Mouse (Mus musculus): ENCODE results near the gene B4galt1.

Gene B4galt1

DNA sequence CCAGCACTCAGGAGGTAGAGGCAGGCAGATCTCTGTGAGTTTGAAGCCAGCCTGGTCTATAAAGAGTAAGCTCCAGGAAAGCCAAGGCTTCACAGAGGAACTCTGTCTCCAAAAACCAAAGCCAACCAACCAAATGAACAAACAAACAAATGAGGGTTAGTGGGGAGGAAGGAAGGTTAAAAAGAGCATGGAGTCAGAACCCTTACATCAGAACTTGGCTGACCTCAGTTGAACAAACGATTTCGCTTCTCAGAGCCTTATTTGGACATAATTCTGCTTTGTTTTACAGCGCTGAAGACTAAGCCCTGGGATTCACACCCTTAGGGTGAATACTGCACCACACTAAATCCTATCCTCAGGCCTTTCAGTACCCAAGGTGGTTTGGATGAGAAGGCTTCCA lies 18.3 kb upstream of the B4galt1 start:
- in situ Hi-C loops (cut with MboI, MseI), result no loop called here

DNA sequence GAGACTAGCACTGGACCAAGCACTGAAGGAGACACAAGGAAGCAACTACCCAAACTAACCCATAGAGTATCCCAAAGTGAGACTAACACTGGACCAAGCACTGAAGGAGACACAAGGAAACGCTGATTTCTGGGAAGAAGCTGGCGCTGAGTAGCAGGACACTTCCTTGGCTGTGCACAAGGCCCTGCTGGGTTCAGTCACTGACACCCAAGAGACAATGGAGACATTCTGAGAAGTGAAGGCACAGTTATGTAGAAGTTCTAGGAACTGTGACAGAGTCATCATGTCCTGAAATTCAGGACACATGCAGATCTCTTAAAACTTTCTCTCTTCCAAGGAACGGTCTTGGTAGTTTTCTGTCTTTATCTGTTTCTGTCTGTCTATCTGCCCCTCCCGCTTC lies 16.4 kb upstream of the B4galt1 start:
- in situ Hi-C loops (cut with MboI, MseI), result no loop called here

- in situ Hi-C loops (cut with MboI, MseI), result no loop called here
Observed at GRCm38 (mm10) chr4:40868554-40869232, 14.9 kb upstream of the B4galt1 start.

- in situ Hi-C loops (cut with MboI, MseI), result no loop called here
Observed at GRCm38 (mm10) chr4:40864361-40864760, 10.6 kb upstream of the B4galt1 start.

- in situ Hi-C loops (cut with MboI, MseI), result no loop called here
Observed at GRCm38 (mm10) chr4:40863340-40863739, 9.5 kb upstream of the B4galt1 start.

DNA sequence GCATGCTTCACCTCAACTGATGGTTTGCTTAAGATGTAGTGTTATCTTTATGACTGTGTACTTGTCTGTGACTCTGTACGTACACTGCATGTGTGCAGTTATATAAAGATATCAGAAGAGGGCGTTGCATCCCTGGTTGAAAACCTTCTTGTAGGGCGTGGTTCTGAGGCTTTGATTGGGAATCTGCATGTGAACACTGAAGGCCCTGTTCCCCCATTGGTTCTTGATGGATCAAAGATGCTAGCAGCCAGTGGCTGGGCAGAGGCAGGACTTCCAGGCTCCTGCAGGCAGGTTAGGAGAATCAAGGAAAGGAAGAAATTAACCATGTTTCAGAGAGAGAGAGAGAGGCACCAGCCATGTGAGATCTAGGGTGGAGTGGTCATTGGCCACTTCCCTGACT lies 7.3 kb upstream of the B4galt1 start:
- in situ Hi-C loops (cut with MboI, MseI), result no loop called here

GRCm38 (mm10) chr4:40857824-40858346 lies 4.1 kb upstream of the B4galt1 start:
- in situ Hi-C loops (cut with MboI, MseI), result loop anchor here in 1 of 2 experiments (10.0 kb wide), 1 partner anchor 857 kb away; the partner anchor contains the start of gene Rpp25l

- in situ Hi-C loops (cut with MboI, MseI), result loop anchor here in 1 of 2 experiments (10.0 kb wide), 1 partner anchor 858 kb away; the partner anchor contains the start of gene Rpp25l
Observed at GRCm38 (mm10) chr4:40856571-40856970, 2.8 kb upstream of the B4galt1 start.

DNA sequence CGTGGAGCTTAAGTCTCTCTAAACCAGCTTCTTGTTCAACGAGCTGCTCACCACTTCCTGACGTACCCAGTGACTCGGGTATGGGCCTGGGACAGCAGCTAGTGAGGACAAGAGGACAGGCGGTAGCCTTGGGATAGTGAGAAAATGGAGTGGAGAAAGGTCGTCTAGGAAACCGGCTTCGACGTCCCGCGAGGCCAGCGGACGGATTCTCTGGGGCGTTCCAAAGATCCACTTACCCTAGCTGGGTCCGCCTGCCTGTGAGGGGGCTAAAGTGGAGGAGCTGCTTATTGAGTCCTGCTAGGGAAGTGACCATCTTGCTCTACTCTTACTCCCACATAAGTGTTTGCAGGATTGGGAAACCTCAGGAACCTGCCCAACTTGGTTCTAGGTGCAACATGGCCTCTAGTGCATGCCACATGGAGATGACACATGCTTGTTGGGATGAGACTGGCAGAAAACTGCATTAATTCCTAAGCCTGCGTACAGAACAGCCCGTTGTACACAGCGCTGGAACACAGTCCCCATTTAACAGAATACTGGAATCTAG lies 655 bp upstream of the B4galt1 start:
- in situ Hi-C loops (cut with MboI, MseI), result loop anchor here (5.0 to 10.0 kb wide), 3 partner anchors 37 to 860 kb away; partner anchors contain the start of gene Rpp25l (in 1 of the 2)

- in situ Hi-C loops (cut with MboI, MseI), result loop anchor here (5.0 to 10.0 kb wide), 3 partner anchors 36 to 862 kb away; partner anchors contain the start of gene Rpp25l (in 1 of the 2)
Observed at GRCm38 (mm10) chr4:40852861-40853564, 792 bp downstream of the B4galt1 start.

- in situ Hi-C loops (cut with MboI, MseI), result loop anchor here (5.0 to 10.0 kb wide), 3 partner anchors 35 to 862 kb away; partner anchors contain the start of gene Rpp25l (in 1 of the 2)
Observed at GRCm38 (mm10) chr4:40852249-40852781, 1.5 kb downstream of the B4galt1 start.

DNA sequence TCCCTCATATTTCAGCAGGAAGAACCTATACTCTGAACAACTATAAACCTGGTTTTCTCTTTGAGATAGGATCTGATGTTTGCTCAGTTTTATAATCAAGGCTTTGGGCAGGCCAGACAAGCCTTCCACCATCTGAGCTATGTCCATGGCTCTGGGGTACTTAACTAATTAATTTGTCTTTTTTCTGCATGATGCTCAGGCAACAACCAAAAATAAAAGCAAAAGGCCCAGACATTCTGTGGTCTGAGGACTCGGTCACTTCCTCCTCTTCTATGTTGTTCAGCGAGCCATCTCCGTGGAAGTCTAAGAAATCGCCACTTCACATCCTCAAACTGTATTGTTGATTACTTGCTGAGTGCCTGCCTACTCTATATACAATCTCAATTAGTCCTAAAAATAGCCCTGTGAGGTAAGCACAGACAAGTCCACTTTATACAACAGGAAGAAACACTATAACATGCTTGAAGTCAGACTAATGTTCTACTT lies 2.0 kb downstream of the B4galt1 start:
- in situ Hi-C loops (cut with MboI, MseI), result loop anchor here (5.0 to 10.0 kb wide), 3 partner anchors 35 to 863 kb away; partner anchors contain the start of gene Rpp25l (in 1 of the 2)

DNA sequence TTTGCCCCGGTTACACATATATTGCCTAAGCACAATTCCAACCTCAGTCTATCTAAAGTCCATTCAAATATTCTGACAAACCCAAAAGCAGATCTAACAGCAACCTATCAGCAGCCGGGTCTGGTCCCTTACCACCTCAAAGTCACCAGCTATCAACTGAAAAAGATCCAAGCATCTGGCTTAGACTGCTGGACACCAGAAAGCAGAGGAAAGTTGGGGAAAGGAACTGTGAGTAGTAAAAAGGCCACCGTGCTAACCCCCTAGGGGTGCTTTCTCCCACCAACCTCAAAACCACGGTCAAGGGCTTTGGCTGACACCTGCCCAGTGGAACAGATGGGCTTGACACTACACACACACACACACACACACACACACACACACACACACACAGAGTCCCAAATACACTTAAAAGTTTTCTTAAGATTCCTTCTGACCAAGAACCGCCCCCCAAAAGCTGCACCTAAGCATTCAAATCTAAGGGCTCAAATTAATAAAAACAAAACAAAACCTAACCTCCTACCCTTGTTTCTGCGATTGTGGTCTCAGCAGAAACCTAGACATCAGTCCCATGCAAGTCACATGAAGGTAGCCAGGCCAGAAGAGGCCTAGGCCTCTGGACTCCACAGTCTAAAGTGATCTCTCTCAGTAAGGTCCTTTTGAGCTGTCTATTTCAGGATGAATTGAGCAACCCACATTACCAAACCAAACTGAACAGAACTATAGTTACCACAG lies 2.6 kb downstream of the B4galt1 start:
- in situ Hi-C loops (cut with MboI, MseI), result loop anchor here (5.0 to 10.0 kb wide), 3 partner anchors 34 to 864 kb away; partner anchors contain the start of gene Rpp25l (in 1 of the 2)

DNA sequence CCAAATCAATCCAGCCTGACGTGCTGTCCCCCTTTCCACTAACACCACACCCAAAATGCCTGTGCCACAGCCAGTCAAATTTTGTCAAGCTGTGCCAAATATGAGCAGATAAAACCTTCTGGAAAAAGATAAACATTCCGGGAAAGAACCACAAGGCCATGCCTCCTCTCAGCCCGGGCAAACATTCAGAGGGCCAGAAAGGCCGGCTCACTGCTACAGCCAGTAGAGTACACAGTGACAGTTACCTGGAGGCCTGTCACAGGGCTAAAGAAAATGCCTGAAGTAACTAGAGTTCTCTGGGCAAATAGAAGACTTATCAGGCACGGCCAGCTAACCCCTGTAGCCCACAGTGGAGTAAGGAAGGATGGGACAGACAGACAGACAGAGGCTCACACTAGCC lies 3.2 kb downstream of the B4galt1 start:
- in situ Hi-C loops (cut with MboI, MseI), result loop anchor here (5.0 to 10.0 kb wide), 3 partner anchors 33 to 864 kb away; partner anchors contain the start of gene Rpp25l (in 1 of the 2)

GRCm38 (mm10) chr4:40849518-40849917 lies 4.3 kb downstream of the B4galt1 start:
- in situ Hi-C loops (cut with MboI, MseI), result no loop called here

- in situ Hi-C loops (cut with MboI, MseI), result no loop called here
Observed at GRCm38 (mm10) chr4:40848246-40848645, 5.6 kb downstream of the B4galt1 start.

- in situ Hi-C loops (cut with MboI, MseI), result no loop called here
Observed at GRCm38 (mm10) chr4:40847160-40847559, 6.6 kb downstream of the B4galt1 start.

DNA sequence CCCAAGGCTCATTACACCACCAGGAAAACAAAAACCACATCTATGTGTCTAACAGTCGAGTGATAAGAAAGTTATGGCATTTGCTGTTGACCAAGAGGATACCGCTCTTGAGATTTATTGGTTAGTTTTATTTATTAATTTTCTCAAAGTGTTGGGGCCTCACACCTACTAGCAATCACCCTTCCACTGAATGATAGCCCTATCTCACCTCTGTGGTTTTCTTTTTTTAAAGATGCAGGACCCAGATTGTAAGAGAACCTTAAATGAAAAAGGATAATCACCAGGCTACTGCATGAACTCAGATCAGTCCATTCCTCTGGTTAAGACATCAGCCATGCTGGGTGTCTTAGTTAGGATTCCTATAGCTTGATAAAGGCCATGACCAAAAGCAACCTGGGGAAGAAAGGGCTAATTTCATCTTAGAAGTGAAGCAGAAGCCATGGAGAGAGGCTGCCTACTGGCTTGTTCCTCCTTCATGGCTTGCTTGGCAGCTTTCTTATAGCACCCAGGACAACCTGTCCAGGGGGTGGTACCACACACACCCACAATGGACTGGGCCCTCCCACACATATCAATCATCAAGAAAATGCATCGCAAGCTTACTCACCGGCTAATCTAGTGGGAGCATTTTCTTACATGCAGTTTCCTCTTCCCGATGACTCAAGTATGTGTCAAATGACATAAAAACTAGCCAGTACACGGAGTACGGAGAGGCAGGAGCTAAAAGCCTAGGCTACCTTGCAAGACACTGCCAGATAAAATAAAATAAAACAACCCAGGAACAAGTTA lies 7.5 kb downstream of the B4galt1 start:
- in situ Hi-C loops (cut with MboI, MseI), result no loop called here

DNA sequence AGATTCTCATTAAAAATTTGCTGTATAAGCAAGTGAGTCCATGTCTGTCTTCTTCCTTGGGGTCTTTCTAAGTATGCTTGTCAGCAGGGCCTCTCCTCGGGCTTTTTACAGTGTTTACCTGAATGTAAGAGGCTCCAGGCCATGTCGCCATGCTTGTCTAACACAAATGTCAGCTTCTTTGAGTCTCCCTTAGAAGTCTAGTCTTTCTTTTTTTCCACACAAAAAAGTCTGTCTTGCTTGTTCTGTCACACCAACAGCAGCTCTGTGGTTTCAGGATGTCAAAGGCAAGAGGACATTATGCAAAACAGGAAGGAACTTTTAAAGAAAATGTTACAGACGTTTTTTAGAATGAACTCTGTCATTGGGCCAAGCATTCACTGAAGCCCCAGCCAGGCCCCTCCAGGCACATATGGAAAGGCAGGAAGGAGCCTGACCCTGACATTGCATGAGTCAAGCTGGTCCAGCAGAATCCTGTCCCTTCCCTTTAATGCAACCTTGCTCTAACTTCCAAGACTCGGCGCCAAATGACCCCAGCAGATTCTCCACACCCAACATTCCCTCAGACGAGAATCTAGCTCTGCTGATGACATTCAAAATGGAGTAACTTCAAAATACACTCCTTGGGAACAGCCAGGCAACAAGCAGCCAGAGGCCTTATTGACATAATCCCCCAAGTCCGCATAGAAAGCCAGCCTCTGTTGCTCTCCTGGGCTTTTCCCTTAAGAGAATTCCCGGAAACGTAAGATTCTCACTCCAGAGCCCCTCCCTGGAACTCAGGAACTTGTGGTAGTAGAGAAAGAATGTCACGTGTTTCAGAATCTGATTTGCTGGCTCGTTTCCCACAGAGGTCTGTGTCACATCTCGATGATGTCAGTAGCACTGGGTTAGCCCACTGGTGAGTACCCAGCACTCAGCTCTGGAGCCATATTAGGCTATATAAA lies 8.7 kb downstream of the B4galt1 start:
- in situ Hi-C loops (cut with MboI, MseI), result no loop called here

All from T-helper 17 cell (primary cell).